Mouse (Mus musculus) activated CD4-positive, CD25-positive, alpha-beta regulatory T cell (primary cell): ENCODE results near the gene Stfa3. TPM values are rescaled to one million over a fixed set of nuclear protein-coding genes. Genes with fewer than 3 reads are reported as not detected.

Experiments used
- polyA plus RNA-seq, 2 experiments: library from polyadenylated mRNA; unstranded; fragments of 100-300 nt; shearing (Covaris generic); gene quantifications; one replicate each; pipeline ENCODE4 v1.2.1; 2017

Stfa3 gene
- polyA plus RNA-seq = not detected

GRCm38 (mm10) chr16:36455342-36455802, at the start of gene Stfa3:
Gene Stfa3 (minus strand): TSS chr16:36455392.

GRCm38 (mm10) chr16:36408357-36408756, 46.8 kb downstream of the Stfa3 start, which contains the start of gene Stfa2:
Gene Stfa2 (minus strand): TSS chr16:36408457.

Other genes starting within 250 kb of the Stfa3 start
- gene Gm5416, start 245.0 kb downstream of the Stfa3 start, polyA plus RNA-seq = not detected
- gene 2010005H15Rik, start 233.9 kb downstream of the Stfa3 start, polyA plus RNA-seq = not detected
- gene Stfa1, start 178.4 kb downstream of the Stfa3 start, polyA plus RNA-seq = not detected
- not detected for gene BC117090, start 121.1 kb downstream of the Stfa3 start, polyA plus RNA-seq
- gene BC100530, start 87.6 kb downstream of the Stfa3 start, polyA plus RNA-seq = not detected
- gene Stfa2, start 46.9 kb downstream of the Stfa3 start, polyA plus RNA-seq = not detected
- under 1 TPM in 1 of 2 experiments, not detected in 1; 0.36 TPM for gene Casr, start 106.7 kb upstream of the Stfa3 start, polyA plus RNA-seq
- 10 to 100 TPM; 22.1 to 29.9 TPM for gene Cd86, start 210.7 kb upstream of the Stfa3 start, polyA plus RNA-seq
- 10 to 100 TPM in 1 of 2 experiments, 1 to 10 TPM in 1; 8.3 to 13.6 TPM for gene Ildr1, start 238.6 kb upstream of the Stfa3 start, polyA plus RNA-seq